Mouse (Mus musculus) right cerebral cortex, adult 2 months (tissue): ENCODE results near the gene Pla2g12a.

Experiments
- DNase-seq, 2 experiments: peaks; one replicate each; pipeline ENCODE4 v3.0.0; 2021 to 2022; ENCODE audit warnings: low spot score in 2 of 2

Gene Pla2g12a

GRCm38 (mm10) chr3:129878405-129879021 is at the start of gene Pla2g12a:
Gene Pla2g12a (plus strand): TSS chr3:129878606.
- peak; percentile 91 to 93 for DNase-seq

- no peak for DNase-seq
Observed at GRCm38 (mm10) chr3:129830626-129831025, 47.8 kb upstream of the Pla2g12a start.

- DNase-seq, result peak; percentile 97 to 98
Observed at GRCm38 (mm10) chr3:129831035-129831568, 47.3 kb upstream of the Pla2g12a start, which contains the start of gene Gar1. Gene Gar1 (minus strand): TSS chr3:129831396.

GRCm38 (mm10) chr3:129835388-129835934 is 42.9 kb upstream of the Pla2g12a start, which contains the start of gene Cfi:
Gene Cfi (plus strand): TSS chr3:129835884.
- DNase-seq, result no peak

- no peak for DNase-seq
Observed at GRCm38 (mm10) chr3:129836051-129836697, 42.2 kb upstream of the Pla2g12a start.

- no peak for DNase-seq
Observed at GRCm38 (mm10) chr3:129836965-129837364, 41.4 kb upstream of the Pla2g12a start.

GRCm38 (mm10) chr3:129838017-129838416 is 40.4 kb upstream of the Pla2g12a start:
- DNase-seq, result no peak

GRCm38 (mm10) chr3:129845868-129846267 is 32.5 kb upstream of the Pla2g12a start:
- no peak for DNase-seq

- DNase-seq, result no peak
Observed at GRCm38 (mm10) chr3:129846846-129847245, 31.6 kb upstream of the Pla2g12a start.

GRCm38 (mm10) chr3:129862592-129862991 is 15.8 kb upstream of the Pla2g12a start:
- no peak for DNase-seq

GRCm38 (mm10) chr3:129863698-129864097 is 14.7 kb upstream of the Pla2g12a start:
- DNase-seq, result peak; percentile 7 to 17

GRCm38 (mm10) chr3:129877327-129877726 is 1.1 kb upstream of the Pla2g12a start:
- DNase-seq, result no peak

GRCm38 (mm10) chr3:129879131-129879757 is 838 bp downstream of the Pla2g12a start:
- DNase-seq, result no peak

GRCm38 (mm10) chr3:129879913-129880312 is 1.5 kb downstream of the Pla2g12a start:
- no peak for DNase-seq

- no peak for DNase-seq
Observed at GRCm38 (mm10) chr3:129880925-129881593, 2.7 kb downstream of the Pla2g12a start.

GRCm38 (mm10) chr3:129885577-129885976 is 7.2 kb downstream of the Pla2g12a start:
- no peak for DNase-seq

GRCm38 (mm10) chr3:129886430-129886829 is 8.0 kb downstream of the Pla2g12a start:
- no peak for DNase-seq

GRCm38 (mm10) chr3:129887779-129888517 is 9.5 kb downstream of the Pla2g12a start:
- no peak for DNase-seq

GRCm38 (mm10) chr3:129892003-129892402 is 13.6 kb downstream of the Pla2g12a start:
- no peak for DNase-seq

GRCm38 (mm10) chr3:129893143-129893542 is 14.7 kb downstream of the Pla2g12a start:
- no peak for DNase-seq

- no peak for DNase-seq
Observed at GRCm38 (mm10) chr3:129896591-129896990, 18.2 kb downstream of the Pla2g12a start.
